Mouse (Mus musculus) spleen, adult 2 months (tissue): ENCODE data around the gene Ret.

Source experiments
- CTCF ChIP-seq: fragments of 200-500 bp; IDR thresholded peaks from 2 replicates; pipeline ENCODE4 v1.5.1; 2011; ENCODE audit warnings: mild to moderate bottlenecking, inconsistent platforms; ENCODE audit not compliant: insufficient read depth, insufficient read length, insufficient replicate concordance; ENCODE audit errors: extremely low read depth
- POLR2A ChIP-seq: fragments of 200-500 bp; IDR thresholded peaks from 2 replicates; pipeline ENCODE4 v1.6.1; 2011; ENCODE audit warnings: low read depth, low read length, inconsistent platforms

DNA sequence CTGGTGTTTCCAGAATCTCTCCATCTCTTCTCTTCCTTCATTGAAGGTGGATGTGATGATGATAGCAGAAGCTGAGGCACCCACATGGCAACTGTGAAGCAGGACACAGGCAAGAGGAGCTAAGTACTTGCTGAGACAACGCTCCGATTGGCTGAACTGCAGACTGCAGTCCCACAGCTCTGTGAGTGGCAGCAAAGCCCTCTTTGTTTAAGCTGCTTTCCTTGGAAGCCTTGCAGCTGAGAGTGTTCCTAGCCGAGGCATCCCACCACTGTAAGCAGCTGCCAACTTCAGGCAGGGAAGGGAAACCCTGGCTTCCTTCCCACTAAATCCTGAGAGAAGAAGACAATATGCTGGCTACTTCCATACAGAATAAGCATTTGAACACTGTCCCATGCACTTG lies 28.6 kb upstream of the Ret start:
- TF ChIP-seq POLR2A (no peak), CTCF (no peak)
